Mouse (Mus musculus) liver, embryonic 11.5 days (tissue): ENCODE results near the gene Gpn3. TPM values are rescaled to one million over a fixed set of nuclear protein-coding genes. Genes with fewer than 3 reads are reported as not detected.

Experiments
- ATAC-seq: fragments of 200-750 bp; cut with Nextera tagmentation; replicated peaks from 2 replicates; pipeline ENCODE4 v1.8.0; 2017; ENCODE audit warnings: moderate number of reproducible peaks, mild to moderate bottlenecking, moderate TSS enrichment, moderate library complexity; ENCODE audit not compliant: low FRiP score
- DNase-seq: peaks from one replicate; pipeline ENCODE4 v3.0.0-alpha.2; 2017; ENCODE audit warnings: low spot score
- H3K27ac ChIP-seq: fragments of 300-500 bp; sonication (generic); 2 replicates; pipeline ENCODE4 v1.5.1; 2014; ENCODE audit warnings: mild to moderate bottlenecking, low read depth, low read length, control low read depth
- H3K27me3 ChIP-seq: fragments of 300-500 bp; sonication (generic); replicated peaks from 2 replicates; pipeline ENCODE4 v1.6.1; 2014; ENCODE audit warnings: low read length, mixed read lengths; ENCODE audit not compliant: control insufficient read depth, insufficient read depth
- H3K36me3 ChIP-seq: fragments of 300-500 bp; sonication (generic); 2 replicates; pipeline ENCODE4 v1.6.1; 2014; ENCODE audit warnings: mild to moderate bottlenecking, low read length, moderate library complexity, mixed read lengths; ENCODE audit not compliant: control insufficient read depth, insufficient read depth
- H3K4me1 ChIP-seq: fragments of 300-500 bp; sonication (generic); replicated peaks from 2 replicates; pipeline ENCODE4 v1.6.1; 2014; ENCODE audit warnings: low read length, mixed read lengths; ENCODE audit not compliant: control insufficient read depth, insufficient read depth
- H3K4me2 ChIP-seq: fragments of 300-500 bp; sonication (generic); 2 replicates; pipeline ENCODE4 v1.6.1; 2014; ENCODE audit warnings: mild to moderate bottlenecking, control low read depth, moderate library complexity
- H3K4me3 ChIP-seq: fragments of 300-500 bp; sonication (generic); 2 replicates; pipeline ENCODE4 v1.5.1; 2014; ENCODE audit warnings: low read depth, low read length, control low read depth
- H3K9ac ChIP-seq: fragments of 300-500 bp; sonication (generic); 2 replicates; pipeline ENCODE4 v1.6.1; 2014; ENCODE audit warnings: low read depth, low read length, control low read depth
- H3K9me3 ChIP-seq: fragments of 300-500 bp; sonication (generic); 2 replicates; pipeline ENCODE4 v1.6.1; 2016; ENCODE audit warnings: low read length, inconsistent platforms, mixed read lengths; ENCODE audit not compliant: control insufficient read depth
- WGBS: fragments of 180-500 bp; shearing (Covaris S2); extraction: QIAGEN DNeasy Blood & Tissue Kit; methylation state at CpG from one replicate; pipeline ENCODE4 v1.1.7; 2014; 5-methylcytosine and 5-hydroxymethylcytosine counted together
- polyA plus RNA-seq: library from polyadenylated mRNA; unstranded; fragments of >200 nt; fragmentation: Nextera tagmentation; extraction: Ambion mirVana; gene quantifications from 2 replicates; pipeline ENCODE4 v1.2.1, GENCODE M21; 2014

Gpn3 gene
- polyA plus RNA-seq, 1 experiment from 2014 or later, result 112 TPM

DNA sequence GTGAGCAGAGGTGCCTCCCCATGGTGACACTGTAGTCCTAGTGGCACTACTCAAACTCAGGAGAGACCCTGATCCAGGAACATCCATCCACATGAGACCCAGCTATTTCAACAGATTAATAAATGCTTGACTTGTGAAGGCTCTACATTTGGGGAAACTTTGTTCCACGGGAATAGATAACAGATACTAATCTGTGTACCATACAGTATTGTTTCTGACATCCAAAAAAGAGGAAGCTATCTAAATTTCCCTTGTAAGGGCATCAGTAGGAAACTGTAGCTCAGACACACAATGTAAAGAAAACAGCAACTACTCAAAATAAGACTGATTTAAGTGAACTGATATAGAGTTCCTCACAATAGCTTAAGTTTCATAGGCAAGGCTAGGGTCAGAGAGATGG lies 28.8 kb upstream of the Gpn3 start:
- Histone ChIP-seq H3K9me3 (no peaks in the 10 kb centered on the region), H3K36me3 (no peaks in the 10 kb centered on the region), H3K4me2 (no peak overlapping the region), H3K27me3 (no peaks in the 10 kb centered on the region), H3K4me1 (no peaks in the 10 kb centered on the region), H3K4me3 (no peak overlapping the region), H3K9ac (no peak overlapping the region), H3K27ac (no peak overlapping the region)
- WGBS, result 50% methylated on average over 1 of the region's 1 CpGs
- ATAC-seq, result no peak
- no peak for DNase-seq

- no peak overlapping the region for H3K4me2 ChIP-seq
- H3K4me1 ChIP-seq, result no peaks in the 10 kb centered on the region
- DNase-seq (no peak), ATAC-seq (no peak)
- H3K9ac ChIP-seq, result no peak overlapping the region
- no peak overlapping the region for H3K27ac ChIP-seq
- no peaks in the 10 kb centered on the region for H3K9me3 ChIP-seq
- H3K36me3 ChIP-seq, result no peaks in the 10 kb centered on the region
- no peak overlapping the region for H3K4me3 ChIP-seq
- no peaks in the 10 kb centered on the region for H3K27me3 ChIP-seq
- 60% methylated on average over 7 of the region's 7 CpGs for WGBS
These were observed 27.9 kb upstream of the Gpn3 start for GRCm38 (mm10) chr5:122343768-122344167.

DNA sequence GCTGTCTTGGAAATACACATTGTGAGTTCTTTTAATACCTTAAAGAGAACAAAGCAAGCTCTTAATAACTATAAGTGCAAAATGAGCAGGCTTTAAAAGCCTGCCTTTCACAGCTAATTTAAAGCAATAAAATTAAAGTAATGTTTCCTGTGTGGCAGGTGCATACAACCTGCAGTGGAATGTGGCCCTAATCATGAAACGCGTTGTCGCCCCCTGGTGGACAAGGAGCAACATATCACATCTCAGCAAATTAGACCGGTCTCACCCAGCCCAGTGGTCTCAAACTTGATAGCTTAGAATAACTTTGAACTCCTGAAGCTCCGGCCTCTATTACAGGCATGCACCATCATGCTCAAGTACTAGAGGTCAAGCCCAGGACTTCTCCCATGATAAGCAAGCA lies 27.4 kb upstream of the Gpn3 start:
- Histone ChIP-seq H3K4me3 (no peak overlapping the region), H3K4me1 (no peaks in the 10 kb centered on the region), H3K27ac (no peak overlapping the region), H3K4me2 (no peak overlapping the region), H3K27me3 (no peaks in the 10 kb centered on the region), H3K36me3 (no peaks in the 10 kb centered on the region), H3K9me3 (no peaks in the 10 kb centered on the region), H3K9ac (no peak overlapping the region)
- peak; percentile 66 for DNase-seq
- WGBS, result 9% methylated on average over 5 of the region's 5 CpGs
- ATAC-seq, result no peak

- no peak for DNase-seq
- WGBS, result 75% methylated on average over 4 of the region's 4 CpGs
These were observed 25.9 kb upstream of the Gpn3 start for GRCm38 (mm10) chr5:122345777-122346176.

GRCm38 (mm10) chr5:122353807-122354491 lies 17.7 kb upstream of the Gpn3 start, which contains the start of the genes Rad9b and Vps29:
TSS of gene Rad9b (minus strand) at chr5:122354233.
TSS of gene Vps29 (plus strand) at chr5:122354369.
- peak; percentile 93 for ATAC-seq
- Histone ChIP-seq H3K4me2 (peak within 1 kb of the TSS; percentile 84), H3K27ac (peak within 1 kb of the TSS; percentile 56), H3K9ac (peak within 1 kb of the TSS; percentile 90), H3K27me3 (no peaks in the 10 kb centered on the region), H3K9me3 (no peaks in the 10 kb centered on the region), H3K4me1 (peaks cover 11% of the 10 kb centered on the region), H3K36me3 (peaks cover under 1% of the 10 kb centered on the region; the same call in 1 of the 2 replicates), H3K4me3 (peak within 1 kb of the TSS; percentile 97)
- WGBS, result 2% methylated on average over 51 of the region's 51 CpGs
- peak; percentile 100 for DNase-seq

More at GRCm38 (mm10) chr5:122345777-122346176, 25.9 kb upstream of the Gpn3 start:
- H3K4me1 ChIP-seq, result no peaks in the 10 kb centered on the region
- ATAC-seq, result no peak
- H3K27me3 ChIP-seq, result no peaks in the 10 kb centered on the region
- H3K4me3 ChIP-seq, result no peak overlapping the region
- H3K36me3 ChIP-seq, result no peaks in the 10 kb centered on the region
- H3K9me3 ChIP-seq, result no peaks in the 10 kb centered on the region
- H3K27ac ChIP-seq, result no peak overlapping the region
- H3K4me2 ChIP-seq, result no peak overlapping the region
- no peak overlapping the region for H3K9ac ChIP-seq

DNA sequence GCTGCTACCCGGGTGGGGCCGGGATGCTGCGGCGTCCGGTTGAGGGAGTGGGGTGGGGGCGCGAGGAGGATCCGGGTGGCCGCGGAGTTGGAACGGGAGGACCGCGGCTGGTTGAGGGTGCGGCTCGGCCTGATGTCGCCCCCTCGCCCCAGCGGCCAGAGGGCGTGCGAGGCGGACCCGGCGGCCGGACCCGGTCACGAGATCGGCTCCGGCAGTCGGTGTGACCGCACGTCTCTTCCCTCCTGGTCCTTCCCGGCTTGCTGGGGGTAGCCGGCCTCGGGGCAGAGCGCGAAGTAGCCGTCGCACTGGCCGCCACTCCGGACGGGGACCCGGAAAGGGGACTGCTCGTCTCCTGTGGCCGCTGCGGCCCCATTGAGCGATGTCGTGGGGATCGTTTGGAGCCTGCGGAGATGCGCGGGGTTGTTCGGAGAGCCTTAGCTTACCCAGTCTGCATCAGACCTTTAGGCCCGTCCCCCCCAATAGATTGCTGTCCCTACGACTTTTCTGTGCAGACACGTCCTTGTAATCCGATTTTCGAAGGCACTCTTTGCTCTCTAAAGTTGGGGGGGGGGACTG lies 17.1 kb upstream of the Gpn3 start:
- Histone ChIP-seq H3K4me1 (peaks cover 11% of the 10 kb centered on the region), H3K9me3 (no peaks in the 10 kb centered on the region), H3K4me2 (peak overlapping the region; percentile 84), H3K36me3 (peaks cover 3% of the 10 kb centered on the region; the same call in 1 of the 2 replicates), H3K27ac (peak overlapping the region; percentile 56), H3K4me3 (peak overlapping the region; percentile 97), H3K27me3 (no peaks in the 10 kb centered on the region), H3K9ac (peak overlapping the region; percentile 90)
- no peak for DNase-seq
- under 1% methylated on average over 57 of the region's 57 CpGs for WGBS
- peak; percentile 70; the same call in 1 of the 2 replicates for ATAC-seq

DNA sequence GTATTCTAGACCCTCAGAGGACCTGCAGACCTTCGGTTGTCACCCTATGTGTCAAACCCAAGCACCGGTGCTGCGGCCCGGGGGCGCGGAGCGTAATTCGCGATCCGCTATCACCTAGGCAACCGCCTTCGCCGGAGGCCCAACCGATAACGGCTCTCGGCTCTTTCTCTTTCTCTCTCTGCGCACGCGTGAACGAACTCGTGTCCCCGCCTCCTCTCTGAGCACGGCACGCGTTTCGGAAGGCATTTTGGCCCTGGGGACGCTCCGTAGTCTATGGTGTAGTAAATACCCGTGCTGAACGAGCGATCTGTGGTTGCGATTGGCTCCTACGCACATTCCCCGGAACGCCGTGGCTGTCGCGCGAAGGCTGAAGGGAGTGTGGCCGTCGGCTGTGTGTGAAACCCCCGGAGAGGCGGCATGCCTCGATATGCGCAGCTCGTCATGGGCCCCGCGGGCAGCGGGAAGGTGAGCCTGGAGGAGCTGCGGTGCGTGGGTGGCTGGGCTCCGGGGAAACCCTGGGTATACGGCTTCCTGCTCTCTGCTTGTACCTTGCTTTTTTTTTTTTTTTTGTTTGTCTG lies 605 bp downstream of the Gpn3 start, which contains the start of gene Fam216a:
Gene Fam216a (minus strand): TSS at position 173 of the 578 bp plus-strand sequence.
- WGBS, result under 1% methylated on average over 53 of the region's 53 CpGs
- peaks cover 10% of the 10 kb centered on the region for H3K36me3 ChIP-seq

DNA sequence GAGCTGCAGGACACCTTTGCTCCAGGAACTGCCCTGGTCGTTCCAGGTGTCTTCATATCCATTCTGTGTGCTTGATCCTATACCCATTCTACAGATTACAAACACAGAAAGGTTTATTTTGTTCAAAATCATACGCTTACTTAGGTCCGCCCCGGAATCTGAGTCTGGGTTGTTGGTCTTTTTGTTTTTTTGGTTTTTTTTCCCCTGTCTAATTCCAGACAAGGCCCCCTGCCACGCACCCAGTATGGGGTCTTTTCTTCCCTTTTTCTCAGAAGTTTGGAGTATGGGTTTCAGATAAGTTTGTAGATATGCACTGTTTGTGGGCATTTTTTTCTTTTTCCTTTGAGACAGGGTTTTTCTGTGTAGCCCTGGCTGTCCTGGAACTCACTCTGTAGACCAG lies 1.2 kb downstream of the Gpn3 start:
- peak overlapping the region; percentile 85 for H3K27ac ChIP-seq
- DNase-seq (peak; percentile 26), ATAC-seq (no peak)
- H3K27me3 ChIP-seq, result no peaks in the 10 kb centered on the region
- peak overlapping the region; percentile 72 for H3K4me2 ChIP-seq
- no peaks in the 10 kb centered on the region for H3K9me3 ChIP-seq
- 4% methylated on average over 5 of the region's 5 CpGs for WGBS
- peak overlapping the region; percentile 80 for H3K9ac ChIP-seq
- H3K4me3 ChIP-seq, result peak overlapping the region; percentile 89
- peaks cover 7% of the 10 kb centered on the region; the same call in 1 of the 2 replicates for H3K36me3 ChIP-seq
- H3K4me1 ChIP-seq, result peaks cover 13% of the 10 kb centered on the region

More for the DNA sequence above, 605 bp downstream of the Gpn3 start, which contains the start of gene Fam216a:
- H3K4me2 ChIP-seq, result peak within 1 kb of the TSS; percentile 72
- ATAC-seq (peak; percentile 90), DNase-seq (peak; percentile 96)
- H3K27me3 ChIP-seq, result no peaks in the 10 kb centered on the region
- H3K4me1 ChIP-seq, result peaks cover 13% of the 10 kb centered on the region
- no peaks in the 10 kb centered on the region for H3K9me3 ChIP-seq
- peak within 1 kb of the TSS; percentile 93 for H3K27ac ChIP-seq
- H3K4me3 ChIP-seq, result peak within 1 kb of the TSS; percentile 89
- H3K9ac ChIP-seq, result peak within 1 kb of the TSS; percentile 80
